Mouse (Mus musculus) midbrain, embryonic 16.5 days (tissue): ENCODE measurements around the gene Gm9972. TPM values are rescaled to one million over a fixed set of nuclear protein-coding genes. Genes with fewer than 3 reads are reported as not detected.

ENCODE experiments used
- ATAC-seq: fragments of 200-750 bp; cut with Nextera tagmentation; 2 replicates; pipeline ENCODE4 v1.8.0; 2017; ENCODE audit warnings: moderate TSS enrichment
- H3K27ac ChIP-seq: fragments of 300-500 bp; sonication (generic); 2 replicates; pipeline ENCODE4 v1.5.1; 2014; ENCODE audit warnings: mild to moderate bottlenecking, low read length, mixed read lengths
- H3K27me3 ChIP-seq: fragments of 300-500 bp; sonication (generic); 2 replicates; pipeline ENCODE4 v1.6.1; 2014; ENCODE audit warnings: low read depth, low read length, mixed read lengths; ENCODE audit not compliant: control insufficient read depth, insufficient read depth
- H3K36me3 ChIP-seq: fragments of 300-500 bp; sonication (generic); 2 replicates; pipeline ENCODE4 v1.6.1; 2014; ENCODE audit warnings: mild to moderate bottlenecking, low read length, moderate library complexity, mixed read lengths; ENCODE audit not compliant: control insufficient read depth, insufficient read depth
- H3K4me1 ChIP-seq: fragments of 300-500 bp; sonication (generic); 2 replicates; pipeline ENCODE4 v1.6.1; 2014; ENCODE audit warnings: mild to moderate bottlenecking, low read length, mixed read lengths; ENCODE audit not compliant: control insufficient read depth, insufficient read depth
- H3K4me2 ChIP-seq: fragments of 300-500 bp; sonication (generic); 2 replicates; pipeline ENCODE4 v1.6.1; 2014; ENCODE audit warnings: mild to moderate bottlenecking, low read length, mixed read lengths
- H3K4me3 ChIP-seq: fragments of 300-500 bp; sonication (generic); 2 replicates; pipeline ENCODE4 v1.5.1; 2014; ENCODE audit warnings: low read depth, mild to moderate bottlenecking, low read length, moderate library complexity, mixed read lengths
- H3K9ac ChIP-seq: fragments of 300-500 bp; sonication (generic); 2 replicates; pipeline ENCODE4 v1.6.1; 2014; ENCODE audit warnings: low read depth, low read length, mixed read lengths
- H3K9me3 ChIP-seq: fragments of 300-500 bp; sonication (generic); replicated peaks from 2 replicates; pipeline ENCODE4 v1.6.1; 2014; ENCODE audit warnings: mild to moderate bottlenecking, low read length, mixed read lengths; ENCODE audit not compliant: control insufficient read depth, poor library complexity, severe bottlenecking
- WGBS: fragments of 180-500 bp; shearing (Covaris S2); extraction: QIAGEN DNeasy Blood & Tissue Kit; methylation state at CpG from one replicate; pipeline ENCODE4 v1.1.7; 2014; 5-methylcytosine and 5-hydroxymethylcytosine counted together
- polyA plus RNA-seq: library from polyadenylated mRNA; unstranded; fragments of >200 nt; fragmentation: Nextera tagmentation; extraction: Ambion mirVana; gene quantifications from 2 replicates; pipeline ENCODE4 v1.2.1, GENCODE M21; 2015

Gm9972 gene
- polyA plus RNA-seq, 1 experiment from 2014 or later = not detected

GRCm38 (mm10) chr11:43054972-43055371 is 19.4 kb downstream of the Gm9972 start:
- Histone ChIP-seq H3K36me3 (no peaks in the 10 kb centered on the region), H3K27me3 (no peaks in the 10 kb centered on the region), H3K9me3 (no peaks in the 10 kb centered on the region), H3K4me3 (no peak overlapping the region), H3K4me1 (no peaks in the 10 kb centered on the region), H3K27ac (no peak overlapping the region), H3K9ac (no peak overlapping the region), H3K4me2 (no peak overlapping the region)
- WGBS = 90% methylated on average over 5 of the region's 5 CpGs
- ATAC-seq = no peak

GRCm38 (mm10) chr11:43059437-43059970 is 24.0 kb downstream of the Gm9972 start:
- H3K4me2 ChIP-seq = no peak overlapping the region
- no peaks in the 10 kb centered on the region for H3K9me3 ChIP-seq
- ATAC-seq = no peak
- H3K4me1 ChIP-seq = no peaks in the 10 kb centered on the region
- 0 out of 2 replicates have a peak overlapping the region, but pooled peaks have one; percentile 26 for H3K27ac ChIP-seq
- no peak overlapping the region for H3K4me3 ChIP-seq
- no peak overlapping the region for H3K9ac ChIP-seq
- WGBS = 14% methylated on average over 5 of the region's 5 CpGs
- H3K36me3 ChIP-seq = no peaks in the 10 kb centered on the region
- no peaks in the 10 kb centered on the region for H3K27me3 ChIP-seq

GRCm38 (mm10) chr11:43062286-43062685 is 26.7 kb downstream of the Gm9972 start:
- Histone ChIP-seq H3K4me1 (no peaks in the 10 kb centered on the region), H3K27ac (no peak overlapping the region), H3K36me3 (no peaks in the 10 kb centered on the region), H3K4me3 (no peak overlapping the region), H3K4me2 (no peak overlapping the region), H3K9me3 (no peaks in the 10 kb centered on the region), H3K9ac (no peak overlapping the region), H3K27me3 (no peaks in the 10 kb centered on the region)
- 65% methylated on average over 3 of the region's 3 CpGs for WGBS
- no peak for ATAC-seq

GRCm38 (mm10) chr11:43086309-43087050 is 50.9 kb downstream of the Gm9972 start:
- Histone ChIP-seq H3K4me3 (no peak overlapping the region), H3K9ac (no peak overlapping the region), H3K4me1 (no peaks in the 10 kb centered on the region), H3K36me3 (no peaks in the 10 kb centered on the region), H3K27ac (no peak overlapping the region), H3K9me3 (no peaks in the 10 kb centered on the region), H3K27me3 (no peaks in the 10 kb centered on the region), H3K4me2 (no peak overlapping the region)
- ATAC-seq = no peak
- 65% methylated on average over 8 of the region's 8 CpGs for whole genome bisulfite sequencing

Other genes starting within 250 kb of the Gm9972 start
- 0.28 and 0.31 TPM in 2 replicates for gene Atp10b, start 114.1 kb downstream of the Gm9972 start, polyA plus RNA-seq